Mouse (Mus musculus) heart, embryonic 13.5 days (tissue): ENCODE data around the gene Xpnpep1. TPM values are rescaled to one million over a fixed set of nuclear protein-coding genes. Genes with fewer than 3 reads are reported as not detected.

Source experiments
- ATAC-seq: fragments of 200-750 bp; cut with Nextera tagmentation; 2 replicates; pipeline ENCODE4 v1.8.0; 2017; ENCODE audit warnings: moderate TSS enrichment; ENCODE audit not compliant: insufficient number of reproducible peaks, low FRiP score, low TSS enrichment; ENCODE audit errors: extremely low read depth
- H3K27ac ChIP-seq: fragments of 300-500 bp; sonication (generic); replicated peaks from 2 replicates; pipeline ENCODE4 v1.5.1; 2015; ENCODE audit warnings: moderate library complexity, mild to moderate bottlenecking, inconsistent platforms
- H3K27me3 ChIP-seq: fragments of 300-500 bp; sonication (generic); replicated peaks from 2 replicates; pipeline ENCODE4 v1.6.1; 2015; ENCODE audit warnings: mild to moderate bottlenecking, inconsistent platforms
- H3K36me3 ChIP-seq: fragments of 300-500 bp; sonication (generic); 2 replicates; pipeline ENCODE4 v1.6.1; 2015; ENCODE audit warnings: mild to moderate bottlenecking, inconsistent platforms
- H3K4me1 ChIP-seq: fragments of 300-500 bp; sonication (generic); 2 replicates; pipeline ENCODE4 v1.6.1; 2015; ENCODE audit warnings: inconsistent platforms
- H3K4me2 ChIP-seq: fragments of 300-500 bp; sonication (generic); 2 replicates; pipeline ENCODE4 v1.6.1; 2015; ENCODE audit warnings: inconsistent platforms, mild to moderate bottlenecking, moderate library complexity
- H3K4me3 ChIP-seq: fragments of 300-500 bp; sonication (generic); 2 replicates; pipeline ENCODE4 v1.5.1; 2015; ENCODE audit warnings: moderate library complexity, mild to moderate bottlenecking, inconsistent platforms
- H3K9ac ChIP-seq: fragments of 300-500 bp; sonication (generic); 2 replicates; pipeline ENCODE4 v1.6.1; 2015; ENCODE audit warnings: inconsistent platforms, mild to moderate bottlenecking, moderate library complexity
- H3K9me3 ChIP-seq: fragments of 300-500 bp; sonication (generic); 2 replicates; pipeline ENCODE4 v1.6.1; 2016; ENCODE audit warnings: inconsistent platforms
- WGBS: fragments of 180-500 bp; shearing (Covaris S2); methylation state at CpG from one replicate; pipeline ENCODE4 v1.1.7; 2015; ENCODE audit warnings: mixed read lengths; 5-methylcytosine and 5-hydroxymethylcytosine counted together
- microRNA-seq: library from miRNA; unstranded; fragments of <30 nt; microRNA quantifications from one replicate; pipeline ENCODE4, GENCODE M21; 2016
- polyA plus RNA-seq: library from polyadenylated mRNA; unstranded; fragments of >200 nt; fragmentation: Nextera tagmentation; extraction: Ambion mirVana; gene quantifications from 2 replicates; pipeline ENCODE4 v1.2.1, GENCODE M21; 2015

Gene Xpnpep1
- polyA plus RNA-seq, 1 experiment from 2014 or later, result 142 TPM

- Histone ChIP-seq H3K9ac (no peak overlapping the region), H3K4me2 (no peak overlapping the region), H3K4me3 (no peak overlapping the region), H3K4me1 (peaks cover 6% of the 10 kb centered on the region; the same call in 1 of the 2 replicates), H3K9me3 (peaks cover 4% of the 10 kb centered on the region; the same call in 1 of the 2 replicates), H3K36me3 (peaks cover 13% of the 10 kb centered on the region; the same call in 1 of the 2 replicates), H3K27ac (no peak overlapping the region), H3K27me3 (no peaks in the 10 kb centered on the region)
- no peak for ATAC-seq
- WGBS, result 51% methylated on average over 15 of the region's 15 CpGs
Observed at GRCm38 (mm10) chr19:52975564-52976185, 64.3 kb downstream of the Xpnpep1 start.

GRCm38 (mm10) chr19:52966339-52966738 lies 73.7 kb downstream of the Xpnpep1 start:
- Histone ChIP-seq H3K9me3 (no peaks in the 10 kb centered on the region), H3K36me3 (no peaks in the 10 kb centered on the region), H3K4me1 (no peaks in the 10 kb centered on the region), H3K4me3 (no peak overlapping the region), H3K4me2 (no peak overlapping the region), H3K27me3 (no peaks in the 10 kb centered on the region), H3K27ac (no peak overlapping the region), H3K9ac (no peak overlapping the region)
- ATAC-seq, result no peak
- WGBS, result 68% methylated on average over 8 of the region's 8 CpGs

- H3K4me1 ChIP-seq, result no peaks in the 10 kb centered on the region
- ATAC-seq, result no peak
- no peaks in the 10 kb centered on the region for H3K27me3 ChIP-seq
- H3K36me3 ChIP-seq, result no peaks in the 10 kb centered on the region
- no peak overlapping the region for H3K4me2 ChIP-seq
- WGBS, result 74% methylated on average over 2 of the region's 2 CpGs
- no peak overlapping the region for H3K27ac ChIP-seq
- no peaks in the 10 kb centered on the region for H3K9me3 ChIP-seq
- no peak overlapping the region for H3K4me3 ChIP-seq
- H3K9ac ChIP-seq, result no peak overlapping the region
Observed at GRCm38 (mm10) chr19:52962745-52963144, 77.3 kb downstream of the Xpnpep1 start.

GRCm38 (mm10) chr19:52922678-52923495 lies 117.1 kb downstream of the Xpnpep1 start:
- H3K4me3 ChIP-seq, result peak overlapping the region; percentile 31
- H3K4me1 ChIP-seq, result no peaks in the 10 kb centered on the region
- WGBS, result 15% methylated on average over 25 of the region's 25 CpGs
- H3K27me3 ChIP-seq, result no peaks in the 10 kb centered on the region
- H3K4me2 ChIP-seq, result peak overlapping the region; percentile 67
- H3K9me3 ChIP-seq, result peaks cover 6% of the 10 kb centered on the region; the same call in 1 of the 2 replicates
- H3K36me3 ChIP-seq, result no peaks in the 10 kb centered on the region
- ATAC-seq, result no peak
- no peak overlapping the region for H3K27ac ChIP-seq
- H3K9ac ChIP-seq, result peak overlapping the region; percentile 75

GRCm38 (mm10) chr19:52904182-52904581 lies 135.8 kb downstream of the Xpnpep1 start:
- no peaks in the 10 kb centered on the region for H3K9me3 ChIP-seq
- no peak overlapping the region for H3K27ac ChIP-seq
- no peaks in the 10 kb centered on the region for H3K27me3 ChIP-seq
- no peaks in the 10 kb centered on the region for H3K36me3 ChIP-seq
- H3K4me2 ChIP-seq, result no peak overlapping the region
- ATAC-seq, result no peak
- H3K9ac ChIP-seq, result no peak overlapping the region
- no peaks in the 10 kb centered on the region for H3K4me1 ChIP-seq
- WGBS, result 27% methylated on average over 2 of the region's 2 CpGs
- H3K4me3 ChIP-seq, result no peak overlapping the region

GRCm38 (mm10) chr19:52891807-52892442 lies 148.1 kb downstream of the Xpnpep1 start:
- ATAC-seq, result no peak
- H3K4me1 ChIP-seq, result no peaks in the 10 kb centered on the region

More at GRCm38 (mm10) chr19:52891807-52892442, 148.1 kb downstream of the Xpnpep1 start:
- Histone ChIP-seq H3K27me3 (no peaks in the 10 kb centered on the region), H3K36me3 (no peaks in the 10 kb centered on the region), H3K4me2 (no peak overlapping the region), H3K4me3 (no peak overlapping the region), H3K9ac (no peak overlapping the region), H3K9me3 (no peaks in the 10 kb centered on the region), H3K27ac (no peak overlapping the region)
- WGBS, result 68% methylated on average over 5 of the region's 5 CpGs

Small RNA genes within 50 kb of the gene (microRNA-seq; reads per million reads assigned to microRNA genes)
- not detected for gene Mir6407

Other genes starting within 250 kb of the Xpnpep1 start
- gene Add3, start 100.2 kb upstream of the Xpnpep1 start, polyA plus RNA-seq, result 120 and 121 TPM in 2 replicates